Mouse (Mus musculus): Measurements from ENCODE around the gene Galk2.
A peak's percentile ranks its signal among the peaks of the same experiment; 100 is the strongest.

Galk2 gene

DNA sequence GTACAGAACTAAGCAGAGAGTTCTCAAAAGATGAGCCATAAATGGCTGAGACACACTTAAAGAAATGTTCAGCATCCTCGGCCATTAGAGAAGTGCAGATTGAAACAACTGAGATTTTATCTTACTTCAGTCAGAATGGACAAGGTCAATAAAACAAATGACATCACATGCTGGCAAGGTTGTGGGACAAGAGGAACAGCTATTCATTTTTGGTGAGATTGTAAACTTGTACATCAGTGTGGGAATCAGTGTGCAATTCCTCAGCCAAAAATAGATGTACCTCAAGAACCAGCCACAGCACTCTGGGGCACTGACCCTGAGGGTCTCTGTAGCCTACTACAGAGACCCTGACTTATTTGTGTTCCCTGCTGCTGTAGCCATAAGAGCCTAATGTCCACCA, 84.4 kb downstream of the Galk2 start:
- DNase-seq (ENCODE audit: low read depth) = peak; percentile 21

DNA sequence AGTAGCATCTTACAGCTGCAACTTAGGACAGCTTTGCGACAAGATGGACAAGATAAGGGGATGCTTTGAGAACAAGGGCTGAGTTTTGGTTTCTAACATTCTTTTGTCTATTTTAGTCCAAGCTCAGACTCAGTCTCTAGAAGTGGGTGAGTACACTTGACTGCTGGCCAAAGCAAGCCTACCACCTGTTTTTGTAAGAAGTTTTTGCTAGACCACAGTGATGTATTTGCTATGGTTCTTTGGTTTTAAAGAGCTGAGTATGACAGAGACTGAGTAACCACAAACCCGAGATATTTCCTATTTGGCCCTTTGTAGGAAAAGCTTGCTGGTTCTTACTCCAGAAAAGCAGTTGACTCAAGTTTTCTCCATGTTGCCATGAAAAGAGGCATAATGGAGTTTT, 89.3 kb downstream of the Galk2 start:
- peak; percentile 41 for DNase-seq (ENCODE audit: low read depth)

DNA sequence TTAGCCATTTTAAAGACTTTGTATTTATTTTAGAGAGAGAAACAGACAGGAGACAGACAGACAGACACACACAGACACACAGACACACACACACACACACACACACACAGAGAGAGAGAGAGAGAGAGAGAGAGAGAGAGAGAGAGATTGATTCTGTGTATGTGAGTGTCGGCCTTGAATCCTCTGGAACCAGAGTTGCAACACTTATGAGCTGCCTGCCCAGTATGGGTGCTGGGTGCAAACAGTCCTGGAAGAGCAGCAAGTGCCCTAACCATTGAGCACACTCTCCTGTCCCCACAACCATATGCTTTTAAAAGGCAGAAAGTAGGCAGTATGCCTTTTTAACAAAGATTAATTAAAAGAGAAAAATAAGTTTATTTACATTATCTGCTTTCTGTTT, 109.9 kb downstream of the Galk2 start:
- no peak for DNase-seq (ENCODE audit: low read depth)

DNA sequence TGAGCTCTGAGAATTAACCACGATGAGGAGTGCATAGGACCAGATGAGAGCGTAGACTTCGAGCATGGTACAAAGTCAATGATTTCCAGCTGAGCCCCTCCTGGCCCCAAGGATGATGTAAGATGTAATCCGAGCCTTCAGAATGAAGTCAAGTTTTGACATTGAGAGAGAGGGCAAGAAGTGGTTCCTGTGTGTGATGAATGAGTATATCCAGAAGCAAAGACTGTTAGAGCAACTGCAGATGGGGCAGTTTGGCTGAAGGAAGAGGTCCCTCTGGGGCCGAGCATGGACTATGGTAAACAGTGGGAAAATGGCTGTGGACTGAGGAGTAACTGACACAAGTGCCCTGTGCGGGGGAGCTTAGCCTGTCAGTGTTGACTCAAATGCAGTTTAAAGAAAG, 114.3 kb downstream of the Galk2 start:
- DNase-seq (ENCODE audit: low read depth) = peak; percentile 83

DNA sequence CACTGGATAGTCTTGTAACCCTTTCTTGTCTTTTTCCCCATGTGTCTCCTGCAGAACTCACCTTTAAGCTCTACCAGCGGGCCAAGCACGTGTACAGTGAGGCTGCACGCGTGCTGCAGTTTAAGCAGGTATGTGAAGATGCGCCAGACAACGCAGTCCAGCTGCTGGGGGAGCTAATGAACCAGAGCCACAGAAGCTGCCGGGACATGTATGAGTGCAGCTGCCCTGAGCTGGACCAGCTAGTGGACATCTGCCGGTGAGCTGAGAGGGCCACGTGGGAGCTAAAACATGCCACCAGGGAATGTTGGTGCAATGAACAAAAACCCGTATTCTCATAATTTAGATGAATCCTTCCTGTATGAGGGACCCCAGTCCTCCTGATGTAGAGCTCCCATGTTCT, 116.3 kb downstream of the Galk2 start:
- DNase-seq (ENCODE audit: low read depth) = no peak

DNA sequence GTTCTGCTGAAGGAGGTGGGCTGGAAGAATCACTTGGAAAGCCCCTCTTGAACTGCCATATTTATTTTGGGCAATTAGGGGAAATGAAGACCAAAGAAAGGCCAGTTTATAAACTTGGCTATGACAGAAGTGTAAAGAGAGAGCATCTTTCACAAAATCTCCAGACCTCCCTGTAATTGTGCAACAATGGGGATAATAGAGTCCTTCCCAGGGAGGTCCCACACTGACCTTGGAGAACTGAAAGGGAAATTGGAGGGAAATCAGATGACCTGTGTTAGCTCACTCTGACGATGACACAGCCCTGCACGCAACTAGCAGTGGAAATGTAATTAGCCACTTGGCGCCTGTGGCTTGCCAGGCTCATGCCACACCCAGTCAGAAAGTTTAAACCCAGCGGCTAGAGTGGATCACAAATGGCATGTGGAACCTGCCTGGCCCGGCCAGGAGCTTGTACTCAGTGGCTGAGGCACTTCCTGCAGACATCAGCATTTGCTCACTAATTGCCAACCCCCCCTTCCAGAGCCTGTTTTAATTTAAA, 117.0 kb downstream of the Galk2 start:
- no peak for DNase-seq (ENCODE audit: low read depth)

DNA sequence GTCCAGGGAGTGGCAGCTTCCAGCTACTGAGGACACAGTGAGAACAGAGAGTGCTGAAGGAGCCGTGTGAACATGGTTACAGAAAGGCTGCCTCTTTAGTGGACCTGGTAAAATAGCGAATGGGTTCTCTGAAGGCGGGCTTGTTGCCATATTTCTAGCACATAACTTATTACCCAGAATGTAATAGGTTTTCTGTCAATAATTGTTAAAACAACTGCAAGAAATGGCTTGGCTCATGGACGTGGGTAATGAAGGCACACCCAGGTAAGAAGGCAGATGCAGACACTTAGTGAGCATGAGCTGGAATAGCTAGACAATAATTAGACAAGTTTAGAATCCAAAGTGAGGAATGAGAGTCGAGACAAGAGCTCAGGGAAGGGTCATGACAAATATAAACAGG, 143.4 kb downstream of the Galk2 start:
- no peak for DNase-seq (ENCODE audit: low read depth)

DNA sequence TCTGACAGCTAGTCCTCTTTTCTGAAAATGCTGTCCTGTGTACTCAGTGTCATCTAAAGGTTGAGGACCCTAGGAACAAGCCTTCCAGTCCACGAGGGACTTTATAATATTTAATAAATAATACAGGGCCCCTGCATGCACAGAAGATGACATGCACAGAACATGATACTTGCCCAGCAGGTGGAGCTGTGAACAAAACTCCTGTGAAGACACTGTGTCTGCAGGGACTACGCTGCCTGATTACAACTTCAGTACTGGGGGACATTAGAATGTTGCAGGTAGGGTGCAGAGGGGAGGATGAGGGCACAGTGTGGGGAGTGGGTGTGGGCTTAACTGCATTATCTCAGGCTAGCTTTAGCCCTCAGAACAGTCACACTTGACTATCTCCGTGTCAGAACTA, 147.2 kb downstream of the Galk2 start:
- peak; percentile 55 for DNase-seq (ENCODE audit: low read depth)

DNA sequence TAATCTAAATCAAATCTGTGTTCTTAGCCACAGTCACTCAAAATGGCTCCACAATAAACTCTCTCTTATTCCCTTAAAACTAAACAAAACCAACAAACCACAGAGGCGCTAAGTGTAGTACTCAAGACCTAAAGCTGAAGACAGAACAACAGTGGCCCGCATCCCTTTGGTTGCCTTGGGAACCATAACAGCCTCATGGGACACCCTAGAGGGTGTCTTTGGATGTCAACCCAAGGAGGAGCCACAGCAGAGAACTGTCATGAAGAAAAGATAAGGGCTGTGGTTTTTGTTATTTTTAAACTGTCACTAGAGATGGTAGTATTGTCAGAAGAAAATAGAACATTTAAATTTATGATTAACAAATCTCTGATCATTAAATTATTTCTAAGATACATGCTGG, 147.8 kb downstream of the Galk2 start:
- DNase-seq (ENCODE audit: low read depth) = no peak

DNA sequence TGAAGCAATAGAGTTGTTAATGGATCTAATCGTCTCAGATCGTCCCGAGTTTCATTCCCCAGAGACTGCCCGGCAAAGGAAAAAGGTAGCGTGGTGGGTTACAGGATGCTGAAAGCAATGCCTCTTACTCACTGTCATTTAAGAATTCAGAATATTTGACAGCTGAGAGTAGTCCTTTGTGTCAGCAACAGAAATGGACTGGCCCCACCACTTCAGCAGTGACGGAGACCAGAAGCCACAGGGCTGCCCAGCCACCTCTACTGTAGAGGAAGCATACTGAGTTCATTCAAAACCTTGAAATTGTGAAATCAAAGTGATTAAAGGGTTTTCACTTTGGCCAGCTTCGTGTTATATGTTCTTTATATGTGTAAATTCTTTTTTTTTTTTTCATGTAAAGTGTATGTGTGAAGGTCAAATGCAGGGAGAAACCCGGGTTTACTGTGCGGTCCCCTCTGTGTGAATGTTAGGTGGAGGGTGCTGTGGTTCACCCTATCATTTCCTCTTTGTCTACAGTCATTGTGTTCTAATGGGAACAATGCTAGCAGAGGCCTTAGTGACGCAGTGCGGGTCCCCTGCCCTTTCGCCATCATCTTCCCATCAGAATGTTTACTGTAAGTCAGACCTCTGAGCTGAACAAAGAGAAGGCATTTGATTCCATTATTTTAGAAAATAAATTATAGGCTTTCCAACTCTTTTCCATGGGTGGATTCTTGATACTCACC, 156.2 kb downstream of the Galk2 start:
- no peak for DNase-seq (ENCODE audit: low read depth)

DNA sequence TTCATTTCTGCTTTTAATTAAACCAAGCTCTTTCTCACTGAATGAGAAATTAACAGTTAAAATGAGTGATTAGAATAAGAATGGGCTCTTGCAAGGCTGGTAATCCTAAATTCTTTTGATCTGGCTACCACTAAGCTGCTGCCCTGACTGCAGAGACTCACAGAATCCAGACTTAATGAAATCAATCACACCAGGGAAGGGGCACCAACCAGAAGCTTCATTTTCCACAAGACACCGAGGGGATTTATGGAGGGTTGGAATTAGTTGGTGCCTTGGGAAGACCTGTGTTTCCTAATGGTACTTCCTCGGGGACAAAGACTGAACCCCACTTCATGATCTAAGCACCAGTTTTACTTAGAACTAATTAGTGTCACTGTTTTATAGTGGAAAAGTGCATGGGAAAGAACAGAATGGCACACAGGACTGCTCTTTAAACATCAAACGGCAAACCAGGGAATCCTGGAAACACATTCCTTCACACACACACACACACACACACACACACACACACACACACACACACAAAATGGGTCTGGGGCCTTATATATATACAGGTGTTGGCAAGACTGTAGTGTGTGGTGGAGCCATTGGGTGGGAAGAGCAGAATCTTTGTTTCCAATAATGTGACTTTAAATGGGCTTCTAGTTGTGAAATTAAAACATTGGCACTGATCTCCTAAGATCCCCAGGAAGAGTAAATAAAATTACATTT, 157.0 kb downstream of the Galk2 start:
- DNase-seq (ENCODE audit: low read depth) = no peak

DNA sequence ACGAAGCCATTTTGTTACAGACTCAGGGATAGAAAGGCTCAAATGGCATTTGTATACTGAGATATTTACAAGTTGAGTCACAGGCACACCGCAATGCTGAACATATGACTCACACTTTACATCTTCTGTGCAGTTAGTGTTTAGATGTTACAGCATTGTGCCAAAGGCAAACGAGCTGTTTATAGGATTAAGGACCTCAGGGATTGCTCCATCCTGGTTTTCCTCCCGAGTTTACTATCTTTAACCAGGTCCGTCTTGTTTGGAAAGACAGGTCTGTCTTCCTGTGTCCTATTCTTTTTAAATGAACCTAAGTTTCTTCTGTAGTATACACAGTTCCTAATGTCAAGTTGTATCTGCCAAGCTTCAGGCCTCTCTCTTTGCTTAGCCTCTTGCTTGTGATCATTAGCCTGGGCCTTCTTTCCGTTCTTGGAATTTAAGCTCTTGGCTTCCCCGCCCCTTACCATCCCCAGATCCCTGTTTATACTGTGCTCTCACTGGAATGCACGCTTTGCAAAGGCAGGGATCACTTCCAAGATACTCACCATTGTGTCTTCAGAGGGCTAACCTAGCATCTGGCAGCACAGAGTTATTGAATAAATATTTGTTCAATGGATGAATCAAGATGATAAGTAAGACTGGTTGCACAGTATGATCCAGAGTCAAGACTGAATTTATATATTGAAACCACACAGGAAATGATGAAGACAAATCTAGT, 172.4 kb downstream of the Galk2 start:
- DNase-seq (ENCODE audit: low read depth) = peak; percentile 86

DNA sequence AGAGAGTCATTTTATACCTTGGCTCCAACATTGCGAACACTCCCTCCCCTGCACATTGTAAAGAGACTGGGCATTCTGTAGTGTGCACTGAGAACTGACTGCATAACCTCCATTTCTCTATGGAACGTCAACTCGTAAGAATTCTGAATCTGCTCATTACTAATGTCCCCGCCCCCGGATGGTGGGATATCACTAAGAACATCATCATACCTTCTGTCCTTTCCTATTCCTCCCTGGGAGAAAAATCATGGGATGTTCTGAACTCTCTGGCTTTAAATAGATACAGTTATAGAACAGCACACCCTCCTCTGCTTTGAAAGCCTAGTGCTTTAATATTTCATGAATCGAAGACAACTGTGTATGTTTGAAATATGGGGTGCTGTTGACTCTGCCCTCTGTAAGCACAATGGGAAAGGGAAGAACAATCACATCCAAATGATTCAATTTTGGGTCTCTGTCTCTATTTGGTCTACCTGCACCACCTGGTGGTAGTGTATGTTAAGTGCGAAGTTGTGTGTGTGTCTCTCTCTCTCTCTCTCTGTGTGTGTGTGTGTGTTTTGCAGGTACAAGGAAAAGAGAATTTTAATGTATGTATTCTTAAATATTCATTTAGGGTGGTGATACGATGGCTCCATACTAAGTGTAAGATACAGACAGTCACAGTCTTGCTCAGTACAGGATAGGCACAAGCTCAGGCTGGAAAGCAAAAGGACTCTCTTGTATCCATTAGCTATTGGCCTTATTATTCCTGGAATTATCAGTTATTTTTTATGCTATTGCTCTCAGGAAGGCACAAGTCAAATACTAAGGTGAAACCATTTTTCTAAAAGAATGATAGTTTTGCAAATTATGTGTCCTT, 174.4 kb downstream of the Galk2 start:
- DNase-seq (ENCODE audit: low read depth) = peak; percentile 84
